Mouse (Mus musculus) brown adipose tissue, adult 24 weeks (tissue): ENCODE data around the gene Mecom. TPM values are rescaled to one million over a fixed set of nuclear protein-coding genes. Genes with fewer than 3 reads are reported as not detected.
"Not testable (repeated sequence)": the region's sequence is repeated elsewhere in the genome, so short reads cannot be mapped to it uniquely, and the experiment has no call there.

Experiments used
- H3K27ac ChIP-seq: fragments of 200-500 bp; replicated peaks from 2 replicates; pipeline ENCODE4 v1.5.1; 2012; ENCODE audit warnings: low read depth, mild to moderate bottlenecking, low read length
- H3K4me1 ChIP-seq: fragments of 200-500 bp; 2 replicates; pipeline ENCODE4 v1.6.1; 2012; ENCODE audit warnings: low read length, mixed read lengths; ENCODE audit not compliant: control insufficient read depth, insufficient read depth, insufficient read length
- H3K4me3 ChIP-seq: fragments of 200-500 bp; 2 replicates; pipeline ENCODE4 v1.5.1; 2012; ENCODE audit warnings: low read depth, mild to moderate bottlenecking, low read length, moderate library complexity; ENCODE audit not compliant: insufficient read depth
- polyA plus RNA-seq: library from polyadenylated mRNA; stranded (reverse); fragments of >200 nt; gene quantifications from 2 replicates; pipeline ENCODE4 v1.2.4, GENCODE M21; 2012; ENCODE audit not compliant: missing spikeins, insufficient read depth, insufficient read length

The Mecom gene
- polyA plus RNA-seq, 1 experiment, result 9.2 TPM

GRCm38 (mm10) chr3:30544305-30544704, 3.5 kb downstream of the Mecom start:
- H3K27ac ChIP-seq, result no peak overlapping the region
- H3K4me3 ChIP-seq, result no peak overlapping the region
- peaks cover 8% of the 10 kb centered on the region; the same call in 1 of the 2 replicates for H3K4me1 ChIP-seq

- H3K27ac ChIP-seq, result no peak overlapping the region
- no peak overlapping the region for H3K4me3 ChIP-seq
- H3K4me1 ChIP-seq, result no peaks in the 10 kb centered on the region
These were observed 12.0 kb downstream of the Mecom start for GRCm38 (mm10) chr3:30535821-30536220.

- H3K4me1 ChIP-seq, H3K27ac ChIP-seq, H3K4me3 ChIP-seq: not testable (repeated sequence)
These were observed 27.1 kb downstream of the Mecom start for GRCm38 (mm10) chr3:30520751-30521150.

GRCm38 (mm10) chr3:30519425-30519824, 28.4 kb downstream of the Mecom start:
- Histone ChIP-seq H3K27ac (no peak overlapping the region), H3K4me1 (no peaks in the 10 kb centered on the region), H3K4me3 (no peak overlapping the region)

GRCm38 (mm10) chr3:30515795-30516170, 32.0 kb downstream of the Mecom start:
- Histone ChIP-seq H3K4me1 (no peaks in the 10 kb centered on the region), H3K27ac (no peak overlapping the region), H3K4me3 (peak overlapping the region; percentile 67; the same call in 1 of the 2 replicates)

GRCm38 (mm10) chr3:30514901-30515794, 32.7 kb downstream of the Mecom start:
- Histone ChIP-seq H3K27ac (no peak overlapping the region), H3K4me1 (no peaks in the 10 kb centered on the region), H3K4me3 (peak overlapping the region; percentile 67)

GRCm38 (mm10) chr3:30514051-30514754, 33.6 kb downstream of the Mecom start:
- Histone ChIP-seq H3K27ac (no peak overlapping the region), H3K4me3 (peak overlapping the region; percentile 67), H3K4me1 (no peaks in the 10 kb centered on the region)

GRCm38 (mm10) chr3:30513314-30513997, 34.4 kb downstream of the Mecom start:
- Histone ChIP-seq H3K27ac (no peak overlapping the region), H3K4me1 (no peaks in the 10 kb centered on the region), H3K4me3 (peak overlapping the region; percentile 67)

- Histone ChIP-seq H3K4me3 (no peak overlapping the region), H3K4me1 (no peaks in the 10 kb centered on the region), H3K27ac (no peak overlapping the region)
These were observed 35.3 kb downstream of the Mecom start for GRCm38 (mm10) chr3:30512459-30513030.

GRCm38 (mm10) chr3:30511796-30512195, 36.0 kb downstream of the Mecom start:
- Histone ChIP-seq H3K4me3 (no peak overlapping the region), H3K4me1 (no peaks in the 10 kb centered on the region), H3K27ac (no peak overlapping the region)

GRCm38 (mm10) chr3:30511062-30511640, 36.7 kb downstream of the Mecom start:
- Histone ChIP-seq H3K27ac (no peak overlapping the region), H3K4me1 (no peaks in the 10 kb centered on the region), H3K4me3 (no peak overlapping the region)

GRCm38 (mm10) chr3:30510646-30511045, 37.2 kb downstream of the Mecom start:
- Histone ChIP-seq H3K27ac (no peak overlapping the region), H3K4me1 (no peaks in the 10 kb centered on the region), H3K4me3 (no peak overlapping the region)

- peak overlapping the region; percentile 86 for H3K4me3 ChIP-seq
- H3K4me1 ChIP-seq, result no peaks in the 10 kb centered on the region
- no peak overlapping the region; the same call in 1 of the 2 replicates for H3K27ac ChIP-seq
These were observed 37.7 kb downstream of the Mecom start for GRCm38 (mm10) chr3:30510105-30510504.

GRCm38 (mm10) chr3:30508930-30509910, 38.6 kb downstream of the Mecom start:
- Histone ChIP-seq H3K4me1 (0 out of 2 replicates have a peak, but pooled peaks cover 5% of the 10 kb centered on the region), H3K27ac (peak overlapping the region; percentile 77), H3K4me3 (peak overlapping the region; percentile 86)
